Comparison of ENCODE assay signal across 16 mouse cellular contexts in genomic region chr2:32486155-32486554, GRCm38 (mm10). TPM values are rescaled to one million over a fixed set of nuclear protein-coding genes. Genes with fewer than 3 reads are reported as not detected.
A peak's percentile ranks its signal among the peaks of the same experiment; 100 is the strongest.
DNase-seq lines count a peak whose midpoint lies in the region; ATAC-seq and TF ChIP-seq lines count a peak whose summit lies in the region.
"Had no signal": no experiment of that assay in that cellular context is flagged by ENCODE, and none has a peak within 500 bp of the region (broad histone marks: within the 10 kb centered on the region; RNA-seq: fewer than 3 reads in every experiment).

No protein-coding gene starts in this region.

- H3K27ac ChIP-seq in heart, embryonic 10.5 days, result peak overlapping the region; percentile 56; the same call in 1 of the 2 replicates
- H3K27ac ChIP-seq in liver, embryonic 14.5 days, result no peak overlapping the region
- H3K27ac ChIP-seq in MEL (ENCODE audit: control insufficient read depth, low read depth, low read length), result peak overlapping the region; percentile 67
- H3K27ac ChIP-seq in limb, embryonic 10.5 days, result peak overlapping the region; percentile 71
- H3K27ac ChIP-seq in gastrocnemius, adult 2 months, result no peak overlapping the region
- H3K27ac ChIP-seq: hindbrain, postnatal 0 days had no signal

- no peak for TF ChIP-seq RAD21 in MEL (IDR thresholded peaks at IDR 0.05; ENCODE audit: low read depth, low read length)

- ATAC-seq in liver, embryonic 14.5 days (ENCODE audit: insufficient read depth), result 0 out of 2 replicates have a peak, but pooled peaks have one; percentile 42
- ATAC-seq in frontal cortex, adult (ENCODE audit: low TSS enrichment), result no peak
- ATAC-seq: CD4-positive, CD25-positive, alpha-beta regulatory T cell, adult 4 months; hindbrain, postnatal 0 days had no signal

- no peaks in the 10 kb centered on the region for H3K36me3 ChIP-seq in heart, embryonic 10.5 days
- no peaks in the 10 kb centered on the region for H3K36me3 ChIP-seq in liver, embryonic 14.5 days (replicated peaks; ENCODE audit: control insufficient read depth, insufficient read depth, low read depth)
- peaks cover 0 to 7% of the 10 kb centered on the region in 2 experiments; a peak in 2 of 4 replicates for H3K36me3 ChIP-seq in MEL (ENCODE audit: control insufficient read depth in 1 of 2, insufficient read depth in 2 of 2, low read length in 2 of 2)
- no peaks in the 10 kb centered on the region for H3K36me3 ChIP-seq in limb, embryonic 10.5 days

- no peak overlapping the region for H3K4me2 ChIP-seq in liver, embryonic 14.5 days (ENCODE audit: low read depth)

- H3K4me1 ChIP-seq in heart, embryonic 10.5 days, result peaks cover 11% of the 10 kb centered on the region
- peaks cover 0 to 6% of the 10 kb centered on the region in 2 experiments; a peak in 2 of 4 replicates for H3K4me1 ChIP-seq in liver, embryonic 14.5 days (replicated peaks; ENCODE audit: control insufficient read depth in 2 of 2, insufficient read depth in 2 of 2, low read length in 1 of 2)
- H3K4me1 ChIP-seq in MEL (ENCODE audit: control insufficient read depth in 1 of 2, insufficient read depth in 2 of 2, low read length in 2 of 2), result peaks cover 10 to 19% of the 10 kb centered on the region in 2 experiments
- peaks cover 13% of the 10 kb centered on the region for H3K4me1 ChIP-seq in limb, embryonic 10.5 days

- intact Hi-C loops in gastrocnemius, adult 2 months (cut with DNase I), result loop anchor here (2.0 to 5.0 kb wide), 2 partner anchors 25 to 134 kb away; partner anchors contain the start of genes Ciz1 and Dnm1

- H3K9ac ChIP-seq in liver, embryonic 14.5 days (replicated peaks), result no peak overlapping the region
- peak overlapping the region; percentile 53 for H3K9ac ChIP-seq in MEL (ENCODE audit: control insufficient read depth, low read depth, low read length, poor library complexity, severe bottlenecking)

- whole genome bisulfite sequencing in heart, embryonic 10.5 days, result 60% methylated on average over 9 of the region's 9 CpGs
- 57% methylated on average over 9 of the region's 9 CpGs for WGBS in liver, embryonic 14.5 days (ENCODE audit: insufficient replicate concordance)
- WGBS in limb, embryonic 10.5 days, result 93% methylated on average over 9 of the region's 9 CpGs

- TF ChIP-seq POLR2A in MEL (IDR thresholded peaks at IDR 0.05; ENCODE audit: control insufficient read depth in 1 of 2, insufficient read depth in 1 of 2, low read depth in 1 of 2, low read length in 2 of 2, poor library complexity in 1 of 2), result 0 out of 4 replicates have a peak, but pooled peaks of 1 of the 2 experiments have one; percentile 26

- H3K4me3 ChIP-seq in heart, embryonic 10.5 days, result no peak overlapping the region
- no peak overlapping the region for H3K4me3 ChIP-seq in liver, embryonic 14.5 days (ENCODE audit: insufficient read depth in 1 of 2, low read depth in 2 of 2, low read length in 2 of 2)
- peak overlapping the region; percentile 34 to 38 for H3K4me3 ChIP-seq in MEL (ENCODE audit: control insufficient read depth in 1 of 2, insufficient read depth in 1 of 2, low read depth in 2 of 2, low read length in 2 of 2)
- H3K4me3 ChIP-seq in limb, embryonic 10.5 days, result no peak overlapping the region
- no peak overlapping the region for H3K4me3 ChIP-seq in gastrocnemius, adult 2 months

- no peaks in the 10 kb centered on the region for H3K79me2 ChIP-seq in MEL (ENCODE audit: control insufficient read depth, insufficient read depth, low read length, poor library complexity)

- no peak for TF ChIP-seq CTCF in liver, embryonic 14.5 days (IDR thresholded peaks at IDR 0.05; ENCODE audit: low read depth)
- no peak for TF ChIP-seq CTCF in MEL (IDR thresholded peaks at IDR 0.05 in 2 of 3, conservative IDR thresholded peaks at IDR 0.05 in 1 of 3; ENCODE audit: control insufficient read depth in 1 of 3, insufficient read depth in 1 of 3, low read depth in 2 of 3, low read length in 3 of 3, poor library complexity in 1 of 3, severe bottlenecking in 1 of 3)
- no peak for TF ChIP-seq CTCF in gastrocnemius, adult 2 months (IDR thresholded peaks at IDR 0.05)

- H3K9me3 ChIP-seq in heart, embryonic 10.5 days, result no peaks in the 10 kb centered on the region
- no peaks in the 10 kb centered on the region for H3K9me3 ChIP-seq in liver, embryonic 14.5 days (ENCODE audit: control insufficient read depth, low read length)
- H3K9me3 ChIP-seq in MEL (replicated peaks; ENCODE audit: insufficient read depth, low read length), result no peaks in the 10 kb centered on the region
- no peaks in the 10 kb centered on the region for H3K9me3 ChIP-seq in limb, embryonic 10.5 days (replicated peaks)

- H3K27me3 ChIP-seq in heart, embryonic 10.5 days (ENCODE audit: insufficient read depth, poor library complexity, severe bottlenecking), result no peaks in the 10 kb centered on the region
- no peaks in the 10 kb centered on the region for H3K27me3 ChIP-seq in liver, embryonic 14.5 days (ENCODE audit: control insufficient read depth, insufficient read depth, low read length)
- no peaks in the 10 kb centered on the region for H3K27me3 ChIP-seq in MEL (ENCODE audit: control insufficient read depth in 1 of 2, insufficient read depth in 2 of 2, low read length in 2 of 2)
- H3K27me3 ChIP-seq in limb, embryonic 10.5 days (ENCODE audit: low read depth, poor library complexity, severe bottlenecking), result no peaks in the 10 kb centered on the region

- TF ChIP-seq EP300 in liver, embryonic 14.5 days (IDR thresholded peaks at IDR 0.05; ENCODE audit: low read depth), result no peak
- peak; percentile 68 to 69; a peak in 3 of 4 replicates for TF ChIP-seq EP300 in MEL (IDR thresholded peaks at IDR 0.05; ENCODE audit: low read depth in 1 of 2, low read length in 2 of 2)

- DNase-seq in heart, embryonic 10.5 days (ENCODE audit: low spot score), result no peak
- no peak for DNase-seq in heart, postnatal 4 days
- no peak for DNase-seq in liver, embryonic 14.5 days (ENCODE audit: low read depth in 3 of 3, low spot score in 3 of 3)
- no peak for DNase-seq in liver
- DNase-seq in MEL (ENCODE audit: low read depth, low spot score), result peak; percentile 89
- no peak for DNase-seq in limb, embryonic 10.5 days (ENCODE audit: low spot score)
- DNase-seq in gastrocnemius, adult 2 months, result no peak
- DNase-seq: adrenal gland, postnatal 25 days; cerebellum, adult 11-12 months; cerebellum, postnatal 14 days; gastrocnemius, postnatal 10 days; kidney, adult 18-20 months; lung, postnatal 10 days had no signal

TF ChIP-seq in MEL, 35 proteins besides CTCF, POLR2A, EP300 and RAD21 (continues in another document):
- TF ChIP-seq BHLHE40 (IDR thresholded peaks at IDR 0.05; ENCODE audit: borderline replicate concordance, low read depth, low read length), result peak; percentile 81
- no peak for TF ChIP-seq JUND (IDR thresholded peaks at IDR 0.05; ENCODE audit: low read depth, low read length)
- TF ChIP-seq KAT2A (conservative IDR thresholded peaks at IDR 0.05; ENCODE audit: low read depth, low read length), result no peak
- TF ChIP-seq ZKSCAN1 (IDR thresholded peaks at IDR 0.05; ENCODE audit: low read depth, low read length), result no peak
- no peak for TF ChIP-seq ZNF384 (IDR thresholded peaks at IDR 0.05; ENCODE audit: low read depth, low read length)
- TF ChIP-seq SIN3A (IDR thresholded peaks at IDR 0.05; ENCODE audit: low read length), result peak; percentile 97
- TF ChIP-seq MXI1 (IDR thresholded peaks at IDR 0.05; ENCODE audit: low read depth, low read length), result peak; percentile 99
- peak; percentile 97 for TF ChIP-seq MAX (IDR thresholded peaks at IDR 0.05; ENCODE audit: low read length)
- no peak for TF ChIP-seq GABPA (IDR thresholded peaks at IDR 0.05; ENCODE audit: low read depth, low read length)
- TF ChIP-seq GATA1 (IDR thresholded peaks at IDR 0.05; ENCODE audit: low read depth, low read length), result peak; percentile 81
- TF ChIP-seq E2F4 (IDR thresholded peaks at IDR 0.05; ENCODE audit: borderline replicate concordance, low read depth, low read length), result no peak
- TF ChIP-seq SMC3 (IDR thresholded peaks at IDR 0.05; ENCODE audit: low read depth, low read length), result no peak
- no peak for TF ChIP-seq MEF2A (IDR thresholded peaks at IDR 0.05; ENCODE audit: extremely low read depth, insufficient replicate concordance, low read depth, low read length, poor library complexity, severe bottlenecking)

RNA-seq across cellular contexts. Expression of gene Slc25a25, which starts 34.9 kb away (rescaled TPM):
- polyA plus RNA-seq in heart, embryonic 10.5 days (2016; fragmentation: Nextera tagmentation; extraction: Ambion mirVana), result 17.0 and 17.3 TPM in 2 replicates
- total RNA-seq in heart, postnatal 4 days (2021), result 10 to 100 TPM; 16.4 to 22.2 TPM
- 5.4 and 6.0 TPM in 2 replicates for polyA plus RNA-seq in liver, embryonic 14.5 days (2012; rRNA removed)
- 5.5 and 7.0 TPM in 2 replicates for polyA plus RNA-seq in liver, embryonic 14.5 days (2014; fragmentation: Nextera tagmentation; extraction: Ambion mirVana)
- 28.1 and 32.5 TPM in 2 replicates for total RNA-seq in MEL (2012; rRNA removed)
- 10 to 100 TPM in 1 of 2 experiments, not detected in 1; 22.3 TPM for polyA plus RNA-seq in MEL (2012; ENCODE audit: insufficient read depth in 1 of 2, insufficient read length in 2 of 2, low read depth in 1 of 2, low replicate concordance in 2 of 2, missing spikeins in 1 of 2)
- 30.8 and 33.0 TPM in 2 replicates for polyA plus RNA-seq in limb, embryonic 10.5 days (2016; fragmentation: Nextera tagmentation; extraction: Ambion mirVana)
- 100 to 1,000 TPM in 1 of 2 experiments, 10 to 100 TPM in 1; 45.3 to 211 TPM for total RNA-seq in gastrocnemius, adult 2 months (2021)

RNA-seq across cellular contexts. Expression of gene Naif1, which starts 35.9 kb away (rescaled TPM):
- 5.4 and 5.5 TPM in 2 replicates for polyA plus RNA-seq in heart, embryonic 10.5 days (2016; fragmentation: Nextera tagmentation; extraction: Ambion mirVana)
- total RNA-seq in heart, postnatal 4 days (2021), result 1 to 10 TPM; 3.5 to 3.6 TPM
- 1.3 and 1.4 TPM in 2 replicates for polyA plus RNA-seq in liver, embryonic 14.5 days (2012; rRNA removed)
- polyA plus RNA-seq in liver, embryonic 14.5 days (2014; fragmentation: Nextera tagmentation; extraction: Ambion mirVana), result 1.6 and 2.0 TPM in 2 replicates
- 4.4 and 4.9 TPM in 2 replicates for total RNA-seq in MEL (2012; rRNA removed)
- polyA plus RNA-seq in MEL (2012; ENCODE audit: insufficient read depth in 1 of 2, insufficient read length in 2 of 2, low read depth in 1 of 2, low replicate concordance in 2 of 2, missing spikeins in 1 of 2), result 1 to 10 TPM in 1 of 2 experiments, not detected in 1; 8.5 TPM
- 5.9 and 7.3 TPM in 2 replicates for polyA plus RNA-seq in limb, embryonic 10.5 days (2016; fragmentation: Nextera tagmentation; extraction: Ambion mirVana)
- total RNA-seq in gastrocnemius, adult 2 months (2021), result 1 to 10 TPM; 2.2 to 2.3 TPM

RNA-seq across cellular contexts. Expression of gene Fam102a, which starts 49.0 kb away (rescaled TPM):
- 5.9 and 8.3 TPM in 2 replicates for polyA plus RNA-seq in heart, embryonic 10.5 days (2016; fragmentation: Nextera tagmentation; extraction: Ambion mirVana)
- 10 to 100 TPM in 1 of 2 experiments, 1 to 10 TPM in 1; 9.9 to 11.0 TPM for total RNA-seq in heart, postnatal 4 days (2021)
- 0.88 and 1.0 TPM in 2 replicates for polyA plus RNA-seq in liver, embryonic 14.5 days (2012; rRNA removed)
- polyA plus RNA-seq in liver, embryonic 14.5 days (2014; fragmentation: Nextera tagmentation; extraction: Ambion mirVana), result 0.91 and 1.1 TPM in 2 replicates
- total RNA-seq in MEL (2012; rRNA removed), result 1.5 and 2.4 TPM in 2 replicates
- 1 to 10 TPM in 1 of 2 experiments, not detected in 1; 1.8 TPM for polyA plus RNA-seq in MEL (2012; ENCODE audit: insufficient read depth in 1 of 2, insufficient read length in 2 of 2, low read depth in 1 of 2, low replicate concordance in 2 of 2, missing spikeins in 1 of 2)
- polyA plus RNA-seq in limb, embryonic 10.5 days (2016; fragmentation: Nextera tagmentation; extraction: Ambion mirVana), result 12.0 and 14.0 TPM in 2 replicates
- total RNA-seq in gastrocnemius, adult 2 months (2021), result 1 to 10 TPM; 1.8 to 3.1 TPM

Comparison
In these comparisons a context has a peak if more than half of its experiments do, and no peak if none do; other contexts are left out.
1. H3K27ac ChIP-seq: peak in heart, embryonic 10.5 days (single experiment), MEL (single experiment) and limb, embryonic 10.5 days (single experiment); none in liver, embryonic 14.5 days (single experiment) and gastrocnemius, adult 2 months (single experiment).
2. H3K4me3 ChIP-seq: peak in MEL (2 of 2); none in heart, embryonic 10.5 days (single experiment), liver, embryonic 14.5 days (0 of 2), limb, embryonic 10.5 days (single experiment) and gastrocnemius, adult 2 months (single experiment).